Mouse (Mus musculus) embryonic stem cell, embryonic (primary cell): ENCODE results near the gene Hist2h2ac.

Experiments used
- CTCF ChIA-PET, 4 experiments: fragments of 300-600 bp in 2 of 4; fragments of 350-600 bp in 2 of 4; sonication (Branson Sonifier 250); formaldehyde crosslinking; loops; one replicate each; lab custom pipeline; 2022; ENCODE audit warnings: inconsistent platforms in 2 of 4; lab: Charles Lee
- POLR2A ChIA-PET, 4 experiments: fragments of 300-600 bp in 2 of 4; fragments of 350-600 bp in 2 of 4; sonication (Branson Sonifier 250); formaldehyde crosslinking; loops; one replicate each; lab custom pipeline; 2022; ENCODE audit warnings: antibody characterized with exemption in 4 of 4, inconsistent platforms in 1 of 4; lab: Charles Lee

Gene Hist2h2ac

DNA sequence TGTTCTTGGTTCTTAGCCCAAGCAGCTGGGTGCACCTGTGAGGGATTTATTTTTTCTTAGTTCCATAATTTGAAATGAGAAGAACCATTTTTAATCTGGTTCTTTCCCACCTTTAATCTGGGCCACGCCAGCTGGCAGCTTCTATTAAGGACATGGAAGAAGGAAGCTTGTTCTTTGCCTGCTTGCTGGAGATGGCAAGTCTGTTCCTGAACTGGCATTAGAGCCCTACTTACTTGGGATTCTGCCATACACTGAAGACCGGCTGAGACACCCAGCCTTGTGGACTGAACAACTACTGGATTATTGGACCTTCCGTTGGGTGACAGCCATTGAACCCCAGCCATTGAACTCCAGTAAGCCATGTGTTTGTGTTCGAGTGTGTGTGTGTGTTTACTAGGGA is 2.1 kb upstream of the Hist2h2ac start:
- ChIA-PET POLR2A (interaction anchor here (0.6 to 15.1 kb wide), 16 partner anchors 10 to 289 kb away, joined by 3 to 457 read pairs (median 76); partner anchors contain the start of genes Hist2h4 (in 2 of the 4), Hist2h2aa1 (in 1 of the 4), Hist2h2aa2 (in 1 of the 4) and Hist2h2bb (in 1 of the 4)), CTCF (interaction anchor here in 3 of 4 experiments (0.5 to 1.2 kb wide), 3 partner anchors 12 to 317 kb away, joined by 3 to 7 read pairs (median 5); no protein-coding TSS in a partner anchor)

DNA sequence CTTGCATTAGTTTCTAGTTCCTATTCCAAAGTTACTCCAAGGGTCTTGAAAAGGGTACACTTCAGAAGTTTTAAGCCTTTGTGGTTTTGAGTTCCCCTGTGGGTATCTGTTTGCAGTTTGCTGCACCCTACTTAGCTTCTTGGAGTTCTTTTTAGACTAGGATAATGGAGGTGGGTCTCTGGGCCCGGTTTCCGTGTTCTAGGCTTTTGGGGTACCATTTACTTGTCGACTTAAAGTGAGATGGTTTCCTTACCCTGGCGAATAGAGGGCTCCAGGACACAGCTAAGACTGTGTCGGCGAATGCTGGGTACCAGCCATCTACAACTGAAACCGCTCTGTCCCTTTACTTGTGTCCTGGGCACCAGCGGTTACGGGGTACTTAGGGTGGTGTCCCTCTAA is 959 bp upstream of the Hist2h2ac start:
- ChIA-PET POLR2A (interaction anchor here (0.6 to 15.1 kb wide), 74 partner anchors 8 to 505 kb away, joined by 3 to 457 read pairs (median 12); partner anchors contain the start of genes Hist2h2bb (in 4 of the 4), Hist2h4 (in 4 of the 4), Hist2h3b (in 3 of the 4) and Hist2h2aa1 (in 2 of the 4)), CTCF (interaction anchor here (0.6 to 1.5 kb wide), 8 partner anchors 12 to 1142 kb away, joined by 3 to 8 read pairs (median 4); no protein-coding TSS in a partner anchor)

DNA sequence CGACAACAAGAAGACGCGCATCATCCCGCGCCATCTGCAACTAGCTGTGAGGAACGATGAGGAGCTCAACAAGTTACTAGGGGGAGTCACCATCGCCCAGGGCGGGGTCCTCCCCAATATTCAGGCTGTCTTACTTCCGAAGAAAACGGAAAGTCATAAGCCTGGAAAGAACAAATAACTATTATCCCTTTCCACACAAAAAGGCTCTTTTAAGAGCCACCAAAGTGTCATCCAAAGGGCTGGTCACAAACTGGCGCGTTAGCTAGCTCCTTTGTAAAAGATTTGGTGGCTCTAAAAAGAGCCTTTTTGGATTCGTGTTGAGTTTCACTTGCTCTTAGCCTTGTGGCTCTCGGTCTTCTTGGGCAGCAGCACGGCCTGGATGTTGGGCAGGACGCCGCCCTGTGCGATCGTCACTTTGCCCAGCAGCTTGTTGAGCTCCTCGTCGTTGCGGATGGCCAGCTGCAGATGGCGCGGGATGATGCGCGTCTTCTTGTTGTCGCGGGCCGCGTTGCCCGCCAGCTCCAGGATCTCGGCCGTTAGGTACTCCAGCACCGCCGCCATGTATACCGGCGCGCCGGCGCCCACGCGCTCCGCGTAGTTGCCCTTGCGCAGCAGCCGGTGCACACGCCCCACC is 432 bp downstream of the Hist2h2ac start:
- CTCF ChIA-PET, result interaction anchor here (0.9 to 2.2 kb wide), 16 partner anchors 10 to 220 kb away, joined by 3 to 17 read pairs (median 4); partner anchors contain the start of genes Hist2h2bb (in 1 of the 4) and Hist2h4 (in 1 of the 4)
- POLR2A ChIA-PET, result interaction anchor here (0.5 to 15.1 kb wide), 158 partner anchors 8 to 1207 kb away, joined by 3 to 457 read pairs (median 5); partner anchors contain the start of genes Hist2h2bb (in 4 of the 4), Hist2h4 (in 4 of the 4), Hist2h2aa1 (in 3 of the 4) and Hist2h3b (in 3 of the 4)

DNA sequence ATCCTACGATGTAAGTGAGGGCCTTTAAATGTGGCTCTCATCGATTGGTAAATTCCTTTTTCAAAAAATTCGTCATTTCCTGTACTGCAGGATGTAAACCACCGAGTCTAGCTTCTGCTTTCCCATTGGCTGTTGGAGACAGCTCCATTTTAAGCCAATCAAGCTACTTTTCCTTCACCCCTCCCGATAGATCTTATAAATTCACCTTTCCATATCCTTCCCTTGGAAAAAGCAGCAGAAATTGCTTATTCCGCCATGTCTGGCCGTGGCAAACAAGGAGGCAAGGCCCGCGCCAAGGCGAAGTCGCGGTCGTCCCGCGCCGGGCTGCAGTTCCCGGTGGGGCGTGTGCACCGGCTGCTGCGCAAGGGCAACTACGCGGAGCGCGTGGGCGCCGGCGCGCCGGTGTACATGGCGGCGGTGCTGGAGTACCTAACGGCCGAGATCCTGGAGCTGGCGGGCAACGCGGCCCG is 984 bp downstream of the Hist2h2ac start, which contains the start of the genes Bola1 and Hist2h2ab:
Bola1 (minus strand) TSS at position 49 of the 470 bp plus-strand sequence.
Hist2h2ab (plus strand) TSS at position 205 of the 470 bp plus-strand sequence.
- ChIA-PET POLR2A (interaction anchor here (0.5 to 15.1 kb wide), 132 partner anchors 8 to 1206 kb away, joined by 3 to 457 read pairs (median 6); partner anchors contain the start of genes Hist2h2bb (in 4 of the 4), Hist2h3b (in 4 of the 4), Hist2h4 (in 4 of the 4) and Hist2h2aa1 (in 3 of the 4)), CTCF (interaction anchor here (0.5 to 2.2 kb wide), 17 partner anchors 9 to 499 kb away, joined by 3 to 17 read pairs (median 5); partner anchors contain the start of genes Hist2h4 (in 2 of the 4) and Hist2h2bb (in 1 of the 4))

DNA sequence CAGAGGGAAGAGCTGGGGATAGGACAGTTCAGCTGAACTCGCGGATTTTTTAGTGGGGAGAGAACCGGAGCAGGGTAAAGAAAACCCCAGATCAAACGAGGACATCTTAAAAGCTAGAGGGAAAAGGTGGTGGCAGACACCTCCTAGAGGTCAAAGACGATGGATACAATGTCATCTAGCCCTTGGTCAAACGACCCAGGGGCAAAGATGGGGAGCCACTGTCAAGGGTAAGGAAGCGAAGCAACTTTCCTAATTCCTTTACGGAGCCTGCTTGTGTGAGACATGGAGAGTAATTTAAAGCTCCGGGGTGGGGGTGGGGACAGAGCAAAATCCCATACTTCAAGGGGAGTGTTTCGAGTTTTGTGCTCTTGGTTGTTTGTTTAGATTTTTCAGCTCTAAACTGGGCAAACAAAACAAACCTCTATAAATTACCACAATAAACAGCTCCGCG is 1.5 kb downstream of the Hist2h2ac start:
- ChIA-PET POLR2A (interaction anchor here (0.6 to 15.1 kb wide), 127 partner anchors 8 to 1909 kb away, joined by 3 to 457 read pairs (median 7); partner anchors contain the start of genes Hist2h2bb (in 4 of the 4), Hist2h3b (in 4 of the 4), Hist2h4 (in 4 of the 4) and Hist2h2aa1 (in 3 of the 4)), CTCF (interaction anchor here (0.5 to 2.2 kb wide), 17 partner anchors 9 to 500 kb away, joined by 3 to 17 read pairs (median 5); partner anchors contain the start of genes Hist2h4 (in 2 of the 4) and Hist2h2bb (in 1 of the 4))

DNA sequence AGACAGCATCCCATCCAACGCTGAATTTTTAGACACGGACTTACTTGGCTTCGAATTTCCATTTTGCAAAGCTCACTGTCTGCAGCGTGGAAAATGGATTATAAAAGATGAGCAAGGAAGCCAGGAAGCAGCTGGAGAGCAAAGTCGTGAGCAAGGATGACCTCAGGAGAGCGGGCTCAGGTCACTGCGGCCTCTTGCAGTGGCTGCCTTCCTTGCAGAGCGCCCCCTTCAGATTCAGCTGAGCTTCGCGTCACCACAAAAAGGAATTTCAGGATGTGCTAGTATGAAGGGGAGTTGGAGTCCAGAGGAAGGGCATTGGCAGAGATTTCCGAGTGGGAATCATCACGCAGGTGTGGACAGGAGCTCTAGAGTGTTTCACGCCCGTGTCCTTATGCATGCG is 11.4 kb downstream of the Hist2h2ac start:
- CTCF ChIA-PET, result interaction anchor here (0.6 to 4.1 kb wide), 20 partner anchors 10 to 304 kb away, joined by 3 to 52 read pairs (median 4); partner anchors contain the start of genes Bola1 (in 2 of the 4), Hist2h2ab (in 2 of the 4), Hist2h2ac (in 2 of the 4) and Hist2h2be (in 2 of the 4)
- POLR2A ChIA-PET, result interaction anchor here in 3 of 4 experiments (0.6 to 8.2 kb wide), 21 partner anchors 10 to 371 kb away, joined by 3 to 116 read pairs (median 5); partner anchors contain the start of genes Bola1 (in 3 of the 3), Hist2h2ab (in 3 of the 3), Hist2h2ac (in 3 of the 3) and Hist2h2be (in 3 of the 3)

DNA sequence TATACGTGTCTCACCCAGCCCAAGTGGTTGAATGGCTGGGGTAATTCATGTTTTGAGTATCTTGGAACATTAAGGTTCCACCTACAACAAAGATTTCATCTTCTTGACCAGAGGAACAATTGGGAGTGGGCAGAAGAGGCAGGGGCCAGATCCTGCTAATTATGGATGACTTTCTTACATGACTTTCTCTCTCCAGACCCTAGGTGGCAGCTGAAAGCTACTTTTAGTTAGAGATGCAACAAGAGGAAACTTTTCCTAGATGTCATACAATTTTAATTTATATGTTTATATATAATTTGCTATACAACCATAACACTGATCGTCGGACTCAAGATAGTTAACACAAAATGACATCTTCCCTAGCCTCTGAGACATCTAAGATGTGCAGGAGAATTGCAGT is 12.9 kb downstream of the Hist2h2ac start:
- CTCF ChIA-PET, result interaction anchor here in 2 of 4 experiments (1.2 to 4.1 kb wide), 6 partner anchors 10 to 70 kb away, joined by 3 to 52 read pairs (median 8); partner anchors contain the start of genes Bola1 (in 2 of the 2), Hist2h2ab (in 2 of the 2), Hist2h2ac (in 1 of the 2) and Hist2h2be (in 1 of the 2)

DNA sequence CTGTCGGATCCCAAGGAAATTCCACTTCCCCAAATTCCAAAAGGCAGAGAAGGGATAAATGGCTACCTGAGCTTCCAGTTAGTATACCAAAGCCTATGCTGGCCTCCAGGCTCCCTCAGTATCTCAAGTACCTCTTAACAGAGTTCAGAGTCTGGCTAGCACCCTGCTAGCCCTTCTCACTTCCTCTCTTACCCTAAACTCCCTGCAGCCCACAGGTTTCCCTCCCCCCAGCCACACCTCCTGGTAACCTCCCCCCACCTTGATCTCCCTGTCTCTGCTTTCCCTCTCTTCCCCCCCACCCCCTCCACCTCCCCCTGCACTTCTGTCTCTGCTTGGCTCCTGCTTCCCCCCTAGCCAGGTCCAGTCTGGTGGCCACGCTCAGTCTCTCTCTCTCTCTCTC is 20.9 kb downstream of the Hist2h2ac start:
- ChIA-PET POLR2A (interaction anchor here in 3 of 4 experiments (1.1 to 5.8 kb wide), 15 partner anchors 9 to 142 kb away, joined by 3 to 207 read pairs (median 25); partner anchors contain the start of genes Bola1 (in 3 of the 3), Hist2h2ab (in 3 of the 3), Hist2h2ac (in 3 of the 3) and Hist2h2be (in 3 of the 3)), CTCF (interaction anchor here in 2 of 4 experiments (0.6 to 4.5 kb wide), 2 partner anchors 9 to 529 kb away, joined by 3 to 52 read pairs; no protein-coding TSS in a partner anchor)

More for the DNA sequence above, 12.9 kb downstream of the Hist2h2ac start:
- POLR2A ChIA-PET, result interaction anchor here (0.9 to 8.2 kb wide), 14 partner anchors 9 to 62 kb away, joined by 3 to 116 read pairs (median 7); partner anchors contain the start of genes Bola1 (in 4 of the 4), Hist2h2ab (in 4 of the 4), Hist2h2ac (in 3 of the 4) and Hist2h2be (in 3 of the 4)

DNA sequence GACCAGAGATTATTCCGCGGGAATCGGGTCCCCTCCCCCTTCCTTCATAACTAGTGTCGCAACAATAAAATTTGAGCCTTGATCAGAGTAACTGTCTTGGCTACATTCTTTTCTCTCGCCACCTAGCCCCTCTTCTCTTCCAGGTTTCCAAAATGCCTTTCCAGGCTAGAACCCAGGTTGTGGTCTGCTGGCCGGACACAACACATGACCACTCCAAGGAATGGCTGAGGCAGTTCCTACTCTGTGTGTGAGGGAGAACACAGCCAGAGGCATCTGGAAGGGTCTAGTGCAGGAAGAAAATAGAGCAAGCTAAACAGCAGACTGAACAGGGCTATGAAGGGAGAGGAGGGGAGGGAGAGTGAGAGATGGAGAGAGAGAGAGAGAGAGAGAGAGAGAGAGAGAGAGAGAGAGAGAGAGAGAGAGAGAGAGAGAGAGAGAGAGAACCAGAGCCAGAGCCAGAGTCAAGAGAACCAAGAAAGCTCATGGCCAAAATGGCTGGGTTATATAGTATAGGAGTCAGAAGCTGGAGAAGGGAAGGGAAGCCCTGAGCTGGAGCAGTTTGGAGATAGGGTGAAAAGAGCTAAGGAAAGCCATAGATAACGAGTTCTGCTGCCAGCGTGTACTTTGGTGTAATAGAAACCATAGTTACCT is 22.0 kb downstream of the Hist2h2ac start:
- CTCF ChIA-PET, result interaction anchor here (0.6 to 4.5 kb wide), 8 partner anchors 10 to 964 kb away, joined by 3 to 52 read pairs (median 4); no protein-coding TSS in a partner anchor
- POLR2A ChIA-PET, result interaction anchor here (0.6 to 5.8 kb wide), 39 partner anchors 8 to 212 kb away, joined by 3 to 207 read pairs (median 4); partner anchors contain the start of genes Bola1 (in 4 of the 4), Hist2h2ab (in 4 of the 4), Hist2h2ac (in 3 of the 4) and Hist2h2bb (in 3 of the 4)

DNA sequence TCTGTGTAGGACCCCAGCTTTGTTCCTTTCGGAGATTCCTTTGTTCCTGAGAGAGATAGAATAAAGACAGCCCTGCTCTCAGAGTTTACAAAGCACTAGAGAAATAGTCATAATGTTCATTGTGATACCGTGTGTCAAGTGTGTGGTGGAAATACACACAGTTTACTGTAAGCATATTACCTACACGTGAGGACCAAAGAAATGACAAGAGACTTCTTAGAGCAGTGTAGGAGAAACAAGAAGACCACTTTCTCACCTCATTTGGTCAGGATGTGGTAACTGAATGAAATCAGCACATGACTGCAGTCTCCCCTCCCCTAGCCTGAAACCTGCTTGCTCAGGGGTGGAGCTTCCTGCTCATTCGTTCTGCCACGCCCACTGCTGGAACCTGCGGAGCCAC is 22.5 kb downstream of the Hist2h2ac start:
- POLR2A ChIA-PET, result interaction anchor here (0.7 to 5.8 kb wide), 39 partner anchors 8 to 342 kb away, joined by 3 to 207 read pairs (median 5); partner anchors contain the start of genes Bola1 (in 4 of the 4), Hist2h2ab (in 4 of the 4), Hist2h2ac (in 3 of the 4) and Hist2h2bb (in 3 of the 4)
- CTCF ChIA-PET, result interaction anchor here in 3 of 4 experiments (0.8 to 4.5 kb wide), 3 partner anchors 10 to 11 kb away, joined by 3 to 52 read pairs (median 3); no protein-coding TSS in a partner anchor

DNA sequence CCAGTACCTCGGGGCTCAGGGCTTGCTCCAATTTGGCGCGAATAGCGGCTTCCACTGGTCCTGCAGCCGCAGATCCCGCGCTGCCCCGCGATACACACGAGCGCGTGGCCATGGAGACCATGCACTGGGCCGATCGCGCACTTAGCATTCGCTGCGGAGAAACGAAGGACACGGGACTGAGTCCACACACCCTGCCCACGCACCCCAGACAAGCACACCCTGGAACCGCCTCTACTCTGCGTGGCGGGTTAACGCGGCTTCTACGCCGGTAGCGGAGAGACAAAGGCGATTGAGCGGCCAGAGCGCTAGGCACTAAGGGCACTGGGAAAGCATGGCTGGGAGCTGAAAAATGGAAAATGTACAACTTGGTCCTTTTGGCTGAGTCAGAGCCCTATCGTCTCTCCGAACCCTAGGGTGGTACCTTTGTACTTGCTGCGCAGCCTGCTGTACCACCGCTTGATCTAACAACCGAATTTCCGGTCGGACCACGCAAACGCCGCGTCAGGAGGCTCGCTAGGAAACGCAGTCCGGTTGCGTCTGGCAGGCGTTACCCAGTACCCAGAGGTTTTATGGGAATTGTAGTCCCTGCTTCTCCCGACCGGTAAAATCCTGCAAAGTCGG is 23.4 kb downstream of the Hist2h2ac start:
- CTCF ChIA-PET, result interaction anchor here in 3 of 4 experiments (0.6 to 4.5 kb wide), 10 partner anchors 10 to 131 kb away, joined by 3 to 52 read pairs (median 6); partner anchors contain the start of genes Bola1 (in 1 of the 3), Hist2h2ab (in 1 of the 3), Hist2h2ac (in 1 of the 3) and Hist2h2be (in 1 of the 3)
- POLR2A ChIA-PET, result interaction anchor here (0.6 to 5.8 kb wide), 78 partner anchors 9 to 341 kb away, joined by 3 to 207 read pairs (median 5); partner anchors contain the start of genes Bola1 (in 4 of the 4), Hist2h2ab (in 4 of the 4), Hist2h2ac (in 4 of the 4) and Hist2h2be (in 4 of the 4)

DNA sequence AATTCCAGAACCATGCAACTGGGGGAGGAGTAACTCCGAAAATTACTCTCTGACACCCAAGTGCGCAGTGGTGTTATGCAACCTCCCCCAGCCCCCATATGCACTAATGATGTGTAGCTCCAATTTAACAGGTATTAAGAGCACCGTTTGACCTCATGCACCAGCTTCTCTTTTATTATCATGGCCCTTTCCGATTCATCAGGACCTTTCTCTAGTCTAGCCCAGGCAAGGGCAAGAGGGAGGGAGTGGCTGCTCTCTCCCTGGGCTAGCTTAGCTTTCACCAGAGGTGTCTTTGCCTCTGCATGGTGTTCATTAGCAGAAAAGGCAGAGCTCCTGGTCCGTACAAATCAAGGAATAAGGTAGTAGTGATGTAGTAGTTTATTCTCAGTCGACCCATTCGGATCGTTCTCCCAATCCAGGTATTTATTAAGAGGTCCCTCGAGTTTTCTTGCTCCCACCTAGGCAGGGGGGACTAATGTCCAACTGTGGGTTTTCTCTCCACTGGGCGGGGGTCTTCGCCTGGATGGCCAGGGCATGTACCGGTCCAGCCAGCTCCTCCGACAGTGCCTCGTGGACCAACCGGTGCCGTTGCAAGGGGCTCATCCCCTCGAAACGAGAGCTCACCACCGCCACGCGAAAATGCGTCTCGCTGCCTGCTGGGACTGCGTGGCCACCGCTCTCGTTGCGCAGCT is 24.1 kb downstream of the Hist2h2ac start:
- CTCF ChIA-PET, result interaction anchor here in 3 of 4 experiments (0.6 to 4.5 kb wide), 12 partner anchors 10 to 131 kb away, joined by 3 to 52 read pairs (median 6); partner anchors contain the start of genes Bola1 (in 1 of the 3), Hist2h2ab (in 1 of the 3), Hist2h2ac (in 1 of the 3) and Hist2h2be (in 1 of the 3)
- POLR2A ChIA-PET, result interaction anchor here (0.6 to 5.8 kb wide), 82 partner anchors 8 to 522 kb away, joined by 3 to 207 read pairs (median 5); partner anchors contain the start of genes Bola1 (in 4 of the 4), Hist2h2ab (in 4 of the 4), Hist2h2ac (in 4 of the 4) and Hist2h2be (in 4 of the 4)

DNA sequence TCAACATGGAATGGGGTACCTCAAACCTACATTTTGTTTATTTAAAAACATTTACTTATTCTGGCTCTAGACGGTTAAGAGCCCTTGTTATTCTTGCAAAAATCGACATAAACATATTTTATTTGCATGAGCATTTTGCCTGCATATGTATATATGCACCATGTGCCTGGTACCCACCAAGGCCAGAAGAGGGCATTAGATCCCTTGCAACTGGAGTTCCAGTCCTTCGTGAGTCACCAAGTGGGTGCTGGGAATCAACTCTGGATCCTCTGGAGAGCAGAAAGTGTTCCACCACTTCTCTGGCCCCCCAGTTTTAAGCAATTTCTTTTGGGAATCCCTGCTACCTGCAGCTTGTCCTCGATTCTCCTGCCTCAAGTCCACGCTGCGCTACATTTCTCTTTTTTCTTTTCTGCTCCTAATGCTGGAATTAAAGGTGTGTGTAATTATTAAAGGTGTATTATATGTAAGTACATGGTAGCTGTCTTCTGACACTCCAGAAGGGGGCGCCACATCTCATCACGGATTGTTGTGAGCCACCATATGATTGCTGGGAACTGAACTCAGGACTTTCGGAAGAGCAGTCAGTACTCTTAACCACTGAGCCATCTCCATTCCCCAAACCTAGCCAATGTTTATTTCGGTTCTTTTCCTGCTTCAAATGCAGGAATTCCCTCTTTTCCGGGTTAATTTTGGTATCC is 24.9 kb downstream of the Hist2h2ac start:
- CTCF ChIA-PET, result interaction anchor here (0.5 to 4.5 kb wide), 12 partner anchors 12 to 475 kb away, joined by 3 to 52 read pairs (median 6); partner anchors contain the start of genes Bola1 (in 1 of the 4) and Hist2h2ab (in 1 of the 4)
- POLR2A ChIA-PET, result interaction anchor here (0.6 to 5.8 kb wide), 63 partner anchors 8 to 522 kb away, joined by 3 to 207 read pairs (median 5); partner anchors contain the start of genes Bola1 (in 4 of the 4), Hist2h2ab (in 4 of the 4), Hist2h2ac (in 4 of the 4) and Hist2h2be (in 4 of the 4)
